Mouse (Mus musculus): ENCODE results near the gene Cltb.

DNA sequence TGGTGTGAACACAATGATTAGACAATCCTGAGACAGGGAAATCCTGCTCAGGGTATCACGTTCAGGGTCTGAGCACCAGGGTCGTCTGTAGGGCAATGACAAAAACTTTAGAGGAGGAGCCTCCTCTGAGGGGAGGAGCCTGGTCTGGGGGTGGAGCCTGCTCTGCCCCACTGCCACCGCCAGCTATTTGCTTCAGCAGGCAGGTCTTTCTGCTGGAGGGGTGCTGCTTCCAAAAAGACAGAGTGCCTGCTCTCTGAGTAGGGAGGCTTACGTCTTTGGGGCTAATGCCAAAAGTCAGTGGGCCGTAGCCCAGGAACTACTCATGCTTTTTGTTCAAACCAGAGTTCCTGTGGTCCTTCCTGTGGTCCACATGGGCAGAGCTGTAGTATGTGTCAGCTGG is 42.8 kb downstream of the Cltb start:
- TF ChIP-seq TAL1 (IDR thresholded peaks at IDR 0.05; ENCODE audit: low read length) (no peak), GATA1 (IDR thresholded peaks at IDR 0.05; ENCODE audit: low read length) (no peak)
